Mouse (Mus musculus): Measurements from ENCODE around the gene Kctd6. TPM values are rescaled to one million over a fixed set of nuclear protein-coding genes. Genes with fewer than 3 reads are reported as not detected.

The Kctd6 gene
- 10 to 100 TPM; 69.7 to 74.9 TPM for total RNA-seq (2021)
- long read RNA-seq, transcript Kctd6-201 (3 exons, 1,650 nt): major isoform, 65 of 80 reads
- long read RNA-seq, transcript Kctd6-202 (3 exons, 3,052 nt): minor isoform, 9 of 80 reads
- long read RNA-seq, partial matches to known transcripts: 1 of 80 reads
- long read RNA-seq, other reads (novel, unspliced or antisense): 5 of 80 reads

DNA sequence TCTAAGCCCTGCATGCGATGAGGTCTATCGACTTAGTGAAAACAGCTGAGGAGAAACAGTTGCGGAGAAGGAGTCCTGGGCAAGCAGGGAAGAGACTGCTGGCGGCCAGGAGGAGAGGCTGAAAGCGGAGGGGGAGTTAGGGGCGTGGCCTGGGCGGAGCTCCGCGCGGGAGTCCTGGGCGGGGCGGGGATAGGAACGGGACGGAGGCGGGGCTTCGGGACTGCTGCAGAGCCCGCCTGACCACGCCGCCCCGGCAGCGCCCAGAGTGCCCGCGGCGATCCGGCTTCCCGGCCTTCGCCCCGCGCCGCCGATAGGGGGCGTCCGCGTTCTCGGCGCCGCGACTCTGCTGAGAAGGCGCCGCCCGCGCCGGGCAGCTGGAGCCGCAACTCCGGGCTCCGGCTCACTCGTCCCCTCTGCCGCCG is at the start of gene Kctd6:
Gene Kctd6 (plus strand): TSS at position 338 of the 422 bp plus-strand sequence.
- DNase-seq (ENCODE audit: low spot score in 2 of 2): peak; percentile 96 to 99

GRCm38 (mm10) chr14:8164463-8164862 is 49.5 kb upstream of the Kctd6 start:
- no peak for DNase-seq (ENCODE audit: low spot score in 2 of 2)

DNA sequence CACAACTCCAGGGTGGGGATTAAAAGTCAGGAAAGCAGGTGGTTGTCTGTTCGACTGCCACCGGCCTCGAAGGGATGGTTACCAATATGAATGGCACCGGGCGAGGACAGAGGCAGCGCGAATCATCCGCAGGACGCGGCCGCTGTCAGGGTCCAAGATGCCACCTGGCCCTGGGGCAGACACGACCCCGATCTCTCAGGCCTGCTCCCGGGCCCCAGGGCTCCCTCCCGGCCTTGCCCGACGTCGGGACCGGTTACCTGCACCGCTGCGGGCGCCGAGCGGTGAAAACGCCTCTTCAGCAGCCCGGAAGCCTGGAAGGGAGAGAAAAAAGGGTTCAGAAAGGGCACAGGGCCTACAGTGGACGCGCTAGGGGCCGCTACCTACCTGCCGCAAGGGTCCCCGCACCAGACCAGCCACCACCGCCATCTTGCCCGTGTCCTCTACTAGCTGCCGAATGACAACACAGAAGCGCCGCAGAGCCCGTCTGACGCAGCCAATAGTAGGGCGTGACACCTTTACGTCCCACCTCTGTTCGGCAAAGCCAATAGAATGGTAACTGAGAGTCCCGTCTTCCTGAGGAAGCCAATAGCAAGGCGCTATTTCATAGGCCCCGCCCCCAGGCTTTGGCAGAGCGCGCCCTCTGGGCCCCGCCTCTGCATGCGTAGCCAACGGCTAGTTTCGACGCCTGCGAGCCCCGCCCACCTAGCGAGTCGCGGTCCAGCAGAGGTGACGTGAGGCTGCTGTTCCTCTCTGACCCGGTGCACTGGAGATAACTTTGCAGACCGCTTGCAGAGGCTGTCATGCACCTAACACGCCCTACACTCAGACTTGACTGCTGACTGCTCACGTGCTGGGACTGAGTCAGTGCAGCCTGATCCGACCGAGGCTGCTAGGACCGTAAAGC is 41.2 kb upstream of the Kctd6 start, which contains the start of gene Pdhb:
Gene Pdhb (minus strand): TSS at position 519 of the 904 bp plus-strand sequence.
- peak; percentile 98 to 100 for DNase-seq (ENCODE audit: low spot score in 2 of 2)

GRCm38 (mm10) chr14:8173542-8174250 is 40.2 kb upstream of the Kctd6 start:
- peak in 1 of 2 experiments; percentile 49 for DNase-seq (ENCODE audit: low spot score in 2 of 2)

- DNase-seq (ENCODE audit: low spot score in 2 of 2): no peak
These were observed 39.3 kb upstream of the Kctd6 start for GRCm38 (mm10) chr14:8174634-8175033.

DNA sequence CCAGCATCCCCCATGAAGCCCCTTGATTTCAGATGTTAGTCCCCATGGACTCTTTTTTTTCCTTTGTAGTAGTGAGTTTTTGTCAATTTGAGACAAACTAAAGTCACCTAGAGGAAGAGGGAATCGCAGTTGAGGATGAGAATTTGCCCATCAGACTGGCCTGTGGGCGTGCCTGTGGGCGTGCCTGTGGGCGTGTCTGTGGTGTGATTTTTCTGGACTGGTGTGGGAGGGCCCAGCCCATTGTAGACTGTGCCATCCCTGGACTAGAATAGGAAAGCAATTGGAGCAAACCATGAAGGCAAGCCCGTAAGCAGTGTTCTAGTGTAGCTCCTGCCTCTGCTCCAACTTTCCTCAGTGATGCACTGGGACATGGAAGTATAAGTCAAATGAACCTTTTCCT is 37.7 kb upstream of the Kctd6 start:
- no peak for DNase-seq (ENCODE audit: low spot score in 2 of 2)

DNA sequence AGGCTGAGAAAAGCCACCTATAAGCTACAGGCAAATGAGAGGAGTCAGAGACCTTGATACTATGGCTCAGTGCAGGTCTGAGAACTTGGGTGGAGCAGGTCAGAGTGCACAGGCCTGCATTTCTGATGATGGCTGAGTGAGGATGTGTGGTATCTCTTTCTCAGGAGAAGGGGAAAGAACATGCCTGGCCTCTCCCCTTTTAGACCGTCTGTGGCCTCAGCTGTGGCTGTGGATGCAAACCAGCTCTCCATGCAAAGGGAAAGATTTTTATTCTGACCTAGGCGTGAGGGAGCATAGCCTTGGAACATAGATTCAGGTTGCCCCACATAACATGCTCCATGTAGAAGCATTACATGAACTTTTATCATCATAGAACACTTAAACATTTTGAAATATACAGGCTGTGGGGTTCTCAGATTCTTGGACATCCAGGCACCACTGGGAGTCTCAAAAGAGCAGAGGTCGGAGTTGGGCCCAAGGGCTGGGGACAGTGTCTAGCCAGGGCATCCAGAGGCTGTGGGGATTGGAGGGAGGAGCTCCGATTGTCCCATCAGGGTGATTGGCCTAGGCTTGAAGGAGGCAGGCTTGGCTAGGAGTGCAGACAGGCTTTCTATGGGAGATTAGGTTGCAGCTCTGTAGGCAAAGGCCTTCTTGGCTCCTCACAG is 33.4 kb upstream of the Kctd6 start:
- no peak for DNase-seq (ENCODE audit: low spot score in 2 of 2)

DNA sequence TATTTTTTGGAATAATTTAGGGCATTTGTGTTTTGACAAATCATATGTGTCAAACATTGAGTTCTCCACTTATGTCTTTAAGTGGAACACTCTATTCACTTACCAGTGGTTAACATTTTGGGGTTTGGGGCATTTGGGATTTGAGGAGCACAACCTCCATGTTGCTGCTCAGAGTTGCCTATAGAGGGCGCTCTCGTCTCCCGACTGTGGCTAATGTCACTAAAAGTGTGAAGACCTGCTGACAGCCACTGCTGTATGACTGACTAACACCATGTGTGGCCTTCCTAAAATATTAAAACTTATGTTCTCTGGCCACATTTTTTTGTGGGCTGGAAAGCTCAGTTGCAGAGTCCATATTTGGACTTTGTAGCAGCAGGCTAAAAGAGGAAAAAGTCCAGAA is 30.6 kb upstream of the Kctd6 start:
- no peak for DNase-seq (ENCODE audit: low spot score in 2 of 2)

- peak; percentile 70 to 92 for DNase-seq (ENCODE audit: low spot score in 2 of 2)
These were observed 27.5 kb upstream of the Kctd6 start for GRCm38 (mm10) chr14:8186278-8187045.

DNA sequence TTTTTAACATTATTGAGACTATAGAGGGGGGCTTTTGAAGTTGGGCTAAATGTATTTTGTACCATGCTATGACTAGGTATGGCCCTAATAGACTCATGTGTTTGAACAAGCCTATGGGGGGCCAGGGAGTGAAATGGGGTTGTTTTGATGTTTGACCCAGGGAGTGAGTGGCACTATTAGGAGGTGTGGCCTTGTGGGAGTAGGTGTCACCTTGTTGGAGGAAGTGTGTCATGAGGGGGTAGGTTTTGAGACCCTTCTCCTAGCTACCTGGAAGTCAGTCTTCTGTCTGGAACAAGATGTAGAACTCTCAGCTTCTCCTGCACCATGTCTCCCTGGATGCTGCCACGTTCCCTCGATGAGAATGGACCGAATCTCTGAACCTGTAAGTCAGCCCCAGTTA is 23.4 kb upstream of the Kctd6 start:
- no peak for DNase-seq (ENCODE audit: low spot score in 2 of 2)

- no peak for DNase-seq (ENCODE audit: low spot score in 2 of 2)
These were observed 22.5 kb upstream of the Kctd6 start for GRCm38 (mm10) chr14:8191331-8191965.

GRCm38 (mm10) chr14:8192727-8193126 is 21.2 kb upstream of the Kctd6 start:
- no peak for DNase-seq (ENCODE audit: low spot score in 2 of 2)

GRCm38 (mm10) chr14:8200769-8201168 is 13.2 kb upstream of the Kctd6 start:
- no peak for DNase-seq (ENCODE audit: low spot score in 2 of 2)

- no peak for DNase-seq (ENCODE audit: low spot score in 2 of 2)
These were observed 12.2 kb upstream of the Kctd6 start for GRCm38 (mm10) chr14:8201715-8202114.

DNA sequence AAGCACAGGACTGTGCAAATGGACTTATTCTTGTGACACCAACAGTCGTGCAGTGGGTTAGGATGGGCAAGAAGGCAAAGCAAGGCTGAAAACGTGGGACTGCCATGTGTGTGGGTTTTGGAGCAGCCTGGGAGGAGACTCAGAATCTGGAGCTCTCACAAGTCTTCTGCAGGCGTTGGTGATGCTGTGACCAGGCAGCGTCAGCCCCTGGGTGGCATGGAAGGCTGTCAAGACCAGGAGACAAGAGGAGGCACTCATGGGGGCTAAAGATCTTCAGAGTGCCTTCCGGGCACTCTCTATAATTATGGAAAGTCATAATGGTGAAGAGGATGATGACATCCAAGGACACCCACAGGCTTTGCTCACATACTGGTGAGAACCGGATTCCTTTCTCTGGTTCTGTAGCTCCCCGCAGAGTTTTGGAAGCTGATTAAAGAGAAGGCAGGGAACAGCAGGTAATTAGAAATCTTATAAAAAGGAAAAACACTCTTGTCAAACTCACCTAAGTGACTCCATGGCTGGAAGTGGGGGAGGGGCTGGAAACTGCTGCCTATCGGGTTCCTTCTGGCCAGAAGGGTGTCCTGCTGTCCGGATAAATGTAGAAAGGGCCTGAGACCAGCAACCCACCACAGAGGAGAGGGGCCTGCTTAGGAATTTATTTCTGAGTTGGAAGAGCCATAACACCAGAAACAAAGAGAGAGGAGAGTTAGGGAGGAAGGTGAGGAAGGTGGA is 7.6 kb upstream of the Kctd6 start:
- no peak for DNase-seq (ENCODE audit: low spot score in 2 of 2)

DNA sequence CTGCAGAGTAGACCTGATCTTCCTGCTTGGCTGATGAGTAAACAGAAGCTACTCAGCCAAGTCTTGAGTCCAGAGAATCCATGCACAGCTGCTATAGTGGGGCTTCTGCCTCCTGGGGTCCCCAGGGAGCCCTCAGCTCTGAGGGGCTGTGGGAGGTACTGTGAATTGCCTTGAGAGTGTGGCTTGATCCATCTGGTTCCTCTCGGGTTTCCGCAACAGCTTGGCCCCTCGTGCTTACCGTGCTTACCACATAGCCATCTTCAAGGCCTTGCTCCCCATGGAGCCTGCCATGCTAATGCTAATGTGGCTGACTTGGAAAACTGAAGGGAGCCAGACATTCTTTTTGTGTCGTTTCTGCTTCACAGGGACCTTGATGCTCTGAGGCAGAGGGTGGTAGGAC is 6.8 kb upstream of the Kctd6 start:
- no peak for DNase-seq (ENCODE audit: low spot score in 2 of 2)

DNA sequence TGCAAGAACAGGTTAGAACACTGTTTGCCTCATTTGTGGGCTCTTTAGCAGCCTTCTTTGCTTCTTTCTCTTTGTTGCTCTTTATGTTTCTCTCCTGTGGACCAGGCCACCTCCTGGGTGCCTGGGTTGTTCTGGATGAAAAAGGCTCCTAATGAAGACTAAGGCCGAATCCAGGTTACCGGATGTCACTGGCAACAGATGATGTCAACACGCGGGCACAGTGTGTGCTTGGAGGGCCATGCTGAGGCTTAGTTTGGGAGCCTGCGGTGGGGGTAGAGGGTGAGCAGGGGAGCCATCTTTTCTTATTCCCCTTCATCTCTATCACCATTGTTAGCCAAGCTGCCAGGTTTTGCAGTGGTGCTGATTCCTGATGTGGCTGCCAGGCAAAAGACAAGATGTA is 6.4 kb upstream of the Kctd6 start:
- DNase-seq (ENCODE audit: low spot score in 2 of 2): no peak

DNA sequence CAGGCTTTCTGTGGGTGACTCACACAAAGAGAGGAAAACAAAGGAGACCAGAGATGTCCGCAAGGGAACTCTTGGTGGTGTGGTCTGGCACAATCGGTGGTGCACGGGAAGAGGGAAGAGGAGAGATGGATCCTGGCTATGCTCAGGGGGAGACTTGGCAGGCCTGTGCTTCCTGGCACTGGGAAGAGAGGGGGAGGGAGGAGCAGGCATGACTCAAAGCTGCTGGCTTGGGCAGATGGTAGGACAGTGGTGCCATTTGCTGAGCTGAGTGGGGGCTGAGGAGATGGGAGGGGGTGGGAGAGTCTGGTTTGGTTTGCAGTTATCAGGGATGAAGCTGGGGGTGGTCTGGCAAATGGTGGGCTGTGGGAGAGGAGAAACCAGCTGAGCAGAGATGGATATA is 5.1 kb upstream of the Kctd6 start:
- peak; percentile 89 to 93 for DNase-seq (ENCODE audit: low spot score in 2 of 2)

GRCm38 (mm10) chr14:8209896-8210295 is 4.0 kb upstream of the Kctd6 start:
- DNase-seq (ENCODE audit: low spot score in 2 of 2): no peak

All from layer of hippocampus, adult 18-20 months (tissue).